22 mouse cellular contexts compared by ENCODE assay signal in genomic region chr11:9995356-9995755, GRCm38 (mm10).
DNase-seq lines count a peak whose midpoint lies in the region; ATAC-seq lines count a peak whose summit lies in the region.
"Had no signal": no experiment of that assay in that cellular context is flagged by ENCODE, and none has a peak within 500 bp of the region (broad histone marks: within the 10 kb centered on the region; RNA-seq: fewer than 3 reads in every experiment).

No protein-coding gene starts in this region.

- H3K4me2 ChIP-seq in kidney, embryonic 14.5 days (replicated peaks; ENCODE audit: low read depth, low read length): no peak overlapping the region
- H3K4me2 ChIP-seq in kidney, embryonic 16.5 days (replicated peaks; ENCODE audit: low read depth, low read length): no peak overlapping the region
- H3K4me2 ChIP-seq in midbrain, embryonic 11.5 days: no peak overlapping the region
- H3K4me2 ChIP-seq in midbrain, embryonic 15.5 days: no peak overlapping the region
- H3K4me2 ChIP-seq: embryonic facial prominence, embryonic 13.5 days; embryonic facial prominence, embryonic 15.5 days; forebrain, embryonic 12.5 days had no signal

- no peaks in the 10 kb centered on the region for H3K27me3 ChIP-seq in kidney, embryonic 14.5 days (ENCODE audit: control insufficient read depth, insufficient read depth, low read length)
- no peaks in the 10 kb centered on the region for H3K27me3 ChIP-seq in kidney, embryonic 16.5 days (ENCODE audit: insufficient read depth, low read length)
- H3K27me3 ChIP-seq in midbrain, embryonic 11.5 days (ENCODE audit: control insufficient read depth, insufficient read depth, low read length): no peaks in the 10 kb centered on the region
- no peaks in the 10 kb centered on the region for H3K27me3 ChIP-seq in midbrain, embryonic 15.5 days (replicated peaks)
- H3K27me3 ChIP-seq: embryonic facial prominence, embryonic 13.5 days; embryonic facial prominence, embryonic 15.5 days; forebrain, embryonic 12.5 days had no signal

- no peaks in the 10 kb centered on the region for H3K9me3 ChIP-seq in kidney, embryonic 14.5 days (ENCODE audit: control insufficient read depth, low read length)
- no peaks in the 10 kb centered on the region for H3K9me3 ChIP-seq in kidney, embryonic 16.5 days (ENCODE audit: low read length)
- no peaks in the 10 kb centered on the region for H3K9me3 ChIP-seq in midbrain, embryonic 11.5 days (ENCODE audit: control insufficient read depth, low read length)
- no peaks in the 10 kb centered on the region for H3K9me3 ChIP-seq in midbrain, embryonic 15.5 days
- H3K9me3 ChIP-seq: embryonic facial prominence, embryonic 13.5 days; embryonic facial prominence, embryonic 15.5 days; forebrain, embryonic 10.5 days; forebrain, embryonic 12.5 days had no signal

- DNase-seq in kidney, postnatal 10 days: no peak
- DNase-seq in kidney, postnatal 36 days: no peak
- DNase-seq in midbrain, embryonic 11.5 days (ENCODE audit: low spot score, missing footprints): peak; percentile 70
- DNase-seq: adrenal gland, adult 2 months; adrenal gland, postnatal 10 days; adrenal gland, postnatal 25 days; cerebellum, adult 11 months; cerebellum, adult 18-20 months; cerebellum, adult 8-10 months; cerebellum, adult 9-11 months; cerebellum, postnatal 14 days; cerebellum, postnatal 36 days; embryo, embryonic 11 days had no signal

- ATAC-seq in kidney, embryonic 14.5 days (ENCODE audit: low FRiP score, low TSS enrichment): peak; percentile 94
- peak; percentile 80; the same call in 1 of the 2 replicates for ATAC-seq in kidney, embryonic 16.5 days (ENCODE audit: low FRiP score, low TSS enrichment)
- no peak for ATAC-seq in midbrain, embryonic 11.5 days (ENCODE audit: low FRiP score)
- no peak for ATAC-seq in midbrain, embryonic 15.5 days (replicated peaks)
- ATAC-seq: forebrain, embryonic 14.5 days had no signal

- H3K4me3 ChIP-seq in kidney, embryonic 14.5 days (ENCODE audit: low read length): no peak overlapping the region
- H3K4me3 ChIP-seq in kidney, embryonic 16.5 days (ENCODE audit: low read length): no peak overlapping the region
- no peak overlapping the region for H3K4me3 ChIP-seq in midbrain, embryonic 11.5 days (ENCODE audit: low read depth, low read length)
- H3K4me3 ChIP-seq in midbrain, embryonic 15.5 days: no peak overlapping the region
- H3K4me3 ChIP-seq: embryonic facial prominence, embryonic 13.5 days; embryonic facial prominence, embryonic 15.5 days; erythroblast, embryonic 14.5 days; forebrain, embryonic 10.5 days; forebrain, embryonic 12.5 days had no signal

- no peak overlapping the region for H3K9ac ChIP-seq in kidney, embryonic 14.5 days (ENCODE audit: low read depth, low read length)
- H3K9ac ChIP-seq in kidney, embryonic 16.5 days (replicated peaks; ENCODE audit: low read length): no peak overlapping the region
- no peak overlapping the region for H3K9ac ChIP-seq in midbrain, embryonic 11.5 days (ENCODE audit: low read length)
- no peak overlapping the region for H3K9ac ChIP-seq in midbrain, embryonic 15.5 days
- H3K9ac ChIP-seq: embryonic facial prominence, embryonic 13.5 days; embryonic facial prominence, embryonic 15.5 days; forebrain, embryonic 12.5 days had no signal

- no peaks in the 10 kb centered on the region for H3K36me3 ChIP-seq in kidney, embryonic 14.5 days (ENCODE audit: control insufficient read depth, insufficient read depth, low read length)
- no peaks in the 10 kb centered on the region for H3K36me3 ChIP-seq in kidney, embryonic 16.5 days (ENCODE audit: insufficient read depth, low read length)
- H3K36me3 ChIP-seq in midbrain, embryonic 11.5 days (ENCODE audit: control insufficient read depth, insufficient read depth, low read length): no peaks in the 10 kb centered on the region
- no peaks in the 10 kb centered on the region for H3K36me3 ChIP-seq in midbrain, embryonic 15.5 days (replicated peaks)
- H3K36me3 ChIP-seq: embryonic facial prominence, embryonic 13.5 days; embryonic facial prominence, embryonic 15.5 days; forebrain, embryonic 10.5 days; forebrain, embryonic 12.5 days had no signal

- H3K27ac ChIP-seq in kidney, embryonic 14.5 days (ENCODE audit: low read depth, low read length): no peak overlapping the region
- no peak overlapping the region for H3K27ac ChIP-seq in kidney, embryonic 16.5 days (ENCODE audit: low read length)
- no peak overlapping the region for H3K27ac ChIP-seq in midbrain, embryonic 11.5 days (ENCODE audit: low read depth, low read length)
- H3K27ac ChIP-seq in midbrain, embryonic 15.5 days: no peak overlapping the region
- H3K27ac ChIP-seq: embryonic facial prominence, embryonic 13.5 days; embryonic facial prominence, embryonic 15.5 days; forebrain, embryonic 10.5 days; forebrain, embryonic 12.5 days had no signal

- no peaks in the 10 kb centered on the region for H3K4me1 ChIP-seq in kidney, embryonic 14.5 days (ENCODE audit: control insufficient read depth, insufficient read depth, low read length)
- no peaks in the 10 kb centered on the region for H3K4me1 ChIP-seq in kidney, embryonic 16.5 days (ENCODE audit: insufficient read depth, low read length)
- no peaks in the 10 kb centered on the region for H3K4me1 ChIP-seq in midbrain, embryonic 11.5 days (ENCODE audit: control insufficient read depth, insufficient read depth, low read length)
- peaks cover 3% of the 10 kb centered on the region; the same call in 1 of the 2 replicates for H3K4me1 ChIP-seq in midbrain, embryonic 15.5 days
- H3K4me1 ChIP-seq: embryonic facial prominence, embryonic 13.5 days; embryonic facial prominence, embryonic 15.5 days; forebrain, embryonic 10.5 days; forebrain, embryonic 12.5 days had no signal

Comparison
In these comparisons a context has a peak if more than half of its experiments do, and no peak if none do; other contexts are left out.
1. ATAC-seq: peak in kidney, embryonic 14.5 days (single experiment) and kidney, embryonic 16.5 days (single experiment); none in midbrain, embryonic 11.5 days (single experiment) and midbrain, embryonic 15.5 days (single experiment).